Mouse (Mus musculus) heart, adult 11 months (tissue): ENCODE data around the gene Atf5.

Experiments
- DNase-seq: peaks from one replicate; pipeline ENCODE4 v3.0.0; 2022

Atf5 gene

GRCm38 (mm10) chr7:44819391-44819790 lies 2.9 kb upstream of the Atf5 start:
- peak; percentile 75 for DNase-seq

GRCm38 (mm10) chr7:44818751-44819235 lies 2.3 kb upstream of the Atf5 start:
- DNase-seq = peak; percentile 96

- peak; percentile 87 for DNase-seq
Observed at GRCm38 (mm10) chr7:44818164-44818563, 1.7 kb upstream of the Atf5 start.

GRCm38 (mm10) chr7:44817441-44817840 lies 983 bp upstream of the Atf5 start:
- DNase-seq = peak; percentile 80

- DNase-seq = peak; percentile 100
Observed at GRCm38 (mm10) chr7:44815721-44816469, 563 bp downstream of the Atf5 start, which contains the start of the genes Nup62 and Il4i1. TSS of gene Nup62 (plus strand) at chr7:44816088. TSS of gene Il4i1 (plus strand) at chr7:44816387.

- DNase-seq = peak; percentile 96
Observed at GRCm38 (mm10) chr7:44814952-44815553, 1.4 kb downstream of the Atf5 start.

- no peak for DNase-seq
Observed at GRCm38 (mm10) chr7:44814423-44814822, 2.0 kb downstream of the Atf5 start.

GRCm38 (mm10) chr7:44813985-44814384 lies 2.5 kb downstream of the Atf5 start:
- DNase-seq = peak; percentile 90

GRCm38 (mm10) chr7:44812651-44813325 lies 3.7 kb downstream of the Atf5 start:
- DNase-seq = peak; percentile 90

- DNase-seq = peak; percentile 80
Observed at GRCm38 (mm10) chr7:44810819-44811557, 5.5 kb downstream of the Atf5 start.

GRCm38 (mm10) chr7:44810365-44810764 lies 6.1 kb downstream of the Atf5 start:
- peak; percentile 41 for DNase-seq

- DNase-seq = peak; percentile 75
Observed at GRCm38 (mm10) chr7:44809466-44809865, 7.0 kb downstream of the Atf5 start.

GRCm38 (mm10) chr7:44808927-44809326 lies 7.5 kb downstream of the Atf5 start:
- peak; percentile 35 for DNase-seq

- peak; percentile 62 for DNase-seq
Observed at GRCm38 (mm10) chr7:44792781-44793180, 23.7 kb downstream of the Atf5 start.

- peak; percentile 82 for DNase-seq
Observed at GRCm38 (mm10) chr7:44790066-44790465, 26.4 kb downstream of the Atf5 start.

GRCm38 (mm10) chr7:44789531-44789930 lies 26.9 kb downstream of the Atf5 start:
- peak; percentile 83 for DNase-seq

- DNase-seq = peak; percentile 57
Observed at GRCm38 (mm10) chr7:44780101-44780500, 36.4 kb downstream of the Atf5 start.

GRCm38 (mm10) chr7:44776849-44777498 lies 39.5 kb downstream of the Atf5 start:
- peak; percentile 72 for DNase-seq

- DNase-seq = no peak
Observed at GRCm38 (mm10) chr7:44772591-44773204, 43.8 kb downstream of the Atf5 start.

- no peak for DNase-seq
Observed at GRCm38 (mm10) chr7:44770046-44770578, 46.3 kb downstream of the Atf5 start.

- no peak for DNase-seq
Observed at GRCm38 (mm10) chr7:44768129-44768528, 48.3 kb downstream of the Atf5 start.
